Mouse (Mus musculus) midbrain, embryonic 16.5 days (tissue): Measurements from ENCODE around the gene Akap13. TPM values are rescaled to one million over a fixed set of nuclear protein-coding genes. Genes with fewer than 3 reads are reported as not detected.

Experiments used
- ATAC-seq: fragments of 200-750 bp; cut with Nextera tagmentation; 2 replicates; pipeline ENCODE4 v1.8.0; 2017; ENCODE audit warnings: moderate TSS enrichment
- H3K27ac ChIP-seq: fragments of 300-500 bp; sonication (generic); 2 replicates; pipeline ENCODE4 v1.5.1; 2014; ENCODE audit warnings: mild to moderate bottlenecking, low read length, mixed read lengths
- H3K27me3 ChIP-seq: fragments of 300-500 bp; sonication (generic); 2 replicates; pipeline ENCODE4 v1.6.1; 2014; ENCODE audit warnings: low read depth, low read length, mixed read lengths; ENCODE audit not compliant: control insufficient read depth, insufficient read depth
- H3K36me3 ChIP-seq: fragments of 300-500 bp; sonication (generic); 2 replicates; pipeline ENCODE4 v1.6.1; 2014; ENCODE audit warnings: mild to moderate bottlenecking, low read length, moderate library complexity, mixed read lengths; ENCODE audit not compliant: control insufficient read depth, insufficient read depth
- H3K4me1 ChIP-seq: fragments of 300-500 bp; sonication (generic); 2 replicates; pipeline ENCODE4 v1.6.1; 2014; ENCODE audit warnings: mild to moderate bottlenecking, low read length, mixed read lengths; ENCODE audit not compliant: control insufficient read depth, insufficient read depth
- H3K4me2 ChIP-seq: fragments of 300-500 bp; sonication (generic); 2 replicates; pipeline ENCODE4 v1.6.1; 2014; ENCODE audit warnings: mild to moderate bottlenecking, low read length, mixed read lengths
- H3K4me3 ChIP-seq: fragments of 300-500 bp; sonication (generic); 2 replicates; pipeline ENCODE4 v1.5.1; 2014; ENCODE audit warnings: low read depth, mild to moderate bottlenecking, low read length, moderate library complexity, mixed read lengths
- H3K9ac ChIP-seq: fragments of 300-500 bp; sonication (generic); 2 replicates; pipeline ENCODE4 v1.6.1; 2014; ENCODE audit warnings: low read depth, low read length, mixed read lengths
- H3K9me3 ChIP-seq: fragments of 300-500 bp; sonication (generic); replicated peaks from 2 replicates; pipeline ENCODE4 v1.6.1; 2014; ENCODE audit warnings: mild to moderate bottlenecking, low read length, mixed read lengths; ENCODE audit not compliant: control insufficient read depth, poor library complexity, severe bottlenecking
- whole genome bisulfite sequencing: fragments of 180-500 bp; shearing (Covaris S2); extraction: QIAGEN DNeasy Blood & Tissue Kit; methylation state at CpG from one replicate; pipeline ENCODE4 v1.1.7; 2014; 5-methylcytosine and 5-hydroxymethylcytosine counted together
- polyA plus RNA-seq: library from polyadenylated mRNA; unstranded; fragments of >200 nt; fragmentation: Nextera tagmentation; extraction: Ambion mirVana; gene quantifications from 2 replicates; pipeline ENCODE4 v1.2.1, GENCODE M21; 2015

The Akap13 gene
- polyA plus RNA-seq, 1 experiment from 2014 or later: 10.7 TPM

- H3K9ac ChIP-seq: no peak overlapping the region
- no peaks in the 10 kb centered on the region for H3K4me1 ChIP-seq
- no peaks in the 10 kb centered on the region for H3K27me3 ChIP-seq
- H3K4me3 ChIP-seq: no peak overlapping the region
- 72% methylated on average over 5 of the region's 5 CpGs for WGBS
- no peak for ATAC-seq
- H3K36me3 ChIP-seq: no peaks in the 10 kb centered on the region
- no peak overlapping the region for H3K27ac ChIP-seq
- no peaks in the 10 kb centered on the region for H3K9me3 ChIP-seq
- no peak overlapping the region for H3K4me2 ChIP-seq
Observed at GRCm38 (mm10) chr7:75498627-75499026, 43.3 kb downstream of the Akap13 start.

GRCm38 (mm10) chr7:75499271-75499670 lies 43.9 kb downstream of the Akap13 start:
- Histone ChIP-seq H3K9ac (no peak overlapping the region), H3K4me1 (no peaks in the 10 kb centered on the region), H3K27me3 (no peaks in the 10 kb centered on the region), H3K36me3 (no peaks in the 10 kb centered on the region), H3K9me3 (no peaks in the 10 kb centered on the region), H3K4me3 (no peak overlapping the region), H3K27ac (no peak overlapping the region), H3K4me2 (no peak overlapping the region)
- WGBS: 92% methylated on average over 7 of the region's 7 CpGs
- ATAC-seq: no peak

GRCm38 (mm10) chr7:75500164-75500563 lies 44.8 kb downstream of the Akap13 start:
- H3K4me2 ChIP-seq: no peak overlapping the region
- WGBS: 95% methylated on average over 4 of the region's 4 CpGs
- H3K4me3 ChIP-seq: no peak overlapping the region
- no peak overlapping the region for H3K9ac ChIP-seq
- H3K4me1 ChIP-seq: no peaks in the 10 kb centered on the region
- no peaks in the 10 kb centered on the region for H3K36me3 ChIP-seq
- no peak overlapping the region for H3K27ac ChIP-seq
- H3K27me3 ChIP-seq: no peaks in the 10 kb centered on the region
- no peaks in the 10 kb centered on the region for H3K9me3 ChIP-seq
- ATAC-seq: no peak

GRCm38 (mm10) chr7:75500793-75501192 lies 45.5 kb downstream of the Akap13 start:
- H3K4me1 ChIP-seq: no peaks in the 10 kb centered on the region
- no peaks in the 10 kb centered on the region for H3K36me3 ChIP-seq
- no peaks in the 10 kb centered on the region for H3K27me3 ChIP-seq
- no peak overlapping the region for H3K4me3 ChIP-seq
- ATAC-seq: no peak
- no peaks in the 10 kb centered on the region for H3K9me3 ChIP-seq
- no peak overlapping the region for H3K4me2 ChIP-seq
- H3K27ac ChIP-seq: no peak overlapping the region
- WGBS: 89% methylated on average over 4 of the region's 4 CpGs
- H3K9ac ChIP-seq: no peak overlapping the region

- H3K9me3 ChIP-seq: no peaks in the 10 kb centered on the region
- no peak overlapping the region for H3K4me2 ChIP-seq
- H3K36me3 ChIP-seq: no peaks in the 10 kb centered on the region
- no peak overlapping the region for H3K9ac ChIP-seq
- H3K27ac ChIP-seq: no peak overlapping the region
- no peak overlapping the region for H3K4me3 ChIP-seq
- no peaks in the 10 kb centered on the region for H3K27me3 ChIP-seq
- 67% methylated on average over 2 of the region's 2 CpGs for WGBS
- H3K4me1 ChIP-seq: no peaks in the 10 kb centered on the region
- ATAC-seq: no peak
Observed at GRCm38 (mm10) chr7:75504524-75504923, 49.2 kb downstream of the Akap13 start.

- Histone ChIP-seq H3K4me1 (no peaks in the 10 kb centered on the region), H3K9me3 (no peaks in the 10 kb centered on the region), H3K27me3 (no peaks in the 10 kb centered on the region), H3K27ac (no peak overlapping the region), H3K4me2 (no peak overlapping the region), H3K9ac (no peak overlapping the region), H3K4me3 (no peak overlapping the region), H3K36me3 (no peaks in the 10 kb centered on the region)
- ATAC-seq: no peak
- WGBS: 87% methylated on average over 4 of the region's 4 CpGs
Observed at GRCm38 (mm10) chr7:75506628-75507027, 51.3 kb downstream of the Akap13 start.

GRCm38 (mm10) chr7:75509085-75509873 lies 53.9 kb downstream of the Akap13 start:
- 65% methylated on average over 5 of the region's 5 CpGs for WGBS
- ATAC-seq: no peak
- Histone ChIP-seq H3K36me3 (no peaks in the 10 kb centered on the region), H3K4me3 (no peak overlapping the region), H3K4me1 (no peaks in the 10 kb centered on the region), H3K27me3 (no peaks in the 10 kb centered on the region), H3K27ac (no peak overlapping the region), H3K9me3 (no peaks in the 10 kb centered on the region), H3K4me2 (no peak overlapping the region), H3K9ac (no peak overlapping the region)

GRCm38 (mm10) chr7:75515472-75515871 lies 60.1 kb downstream of the Akap13 start:
- Histone ChIP-seq H3K27ac (no peak overlapping the region), H3K9me3 (no peaks in the 10 kb centered on the region), H3K4me2 (no peak overlapping the region), H3K27me3 (no peaks in the 10 kb centered on the region), H3K36me3 (no peaks in the 10 kb centered on the region), H3K4me1 (peaks cover 5% of the 10 kb centered on the region; the same call in 1 of the 2 replicates), H3K9ac (no peak overlapping the region), H3K4me3 (no peak overlapping the region)
- no peak for ATAC-seq
- WGBS: 73% methylated on average over 6 of the region's 6 CpGs

- H3K36me3 ChIP-seq: no peaks in the 10 kb centered on the region
- no peak overlapping the region for H3K27ac ChIP-seq
- 85% methylated on average over 14 of the region's 14 CpGs for WGBS
- peaks cover 5% of the 10 kb centered on the region; the same call in 1 of the 2 replicates for H3K4me1 ChIP-seq
- H3K9me3 ChIP-seq: no peaks in the 10 kb centered on the region
- no peaks in the 10 kb centered on the region for H3K27me3 ChIP-seq
- ATAC-seq: no peak
- no peak overlapping the region for H3K4me2 ChIP-seq
- no peak overlapping the region for H3K4me3 ChIP-seq
- no peak overlapping the region for H3K9ac ChIP-seq
Observed at GRCm38 (mm10) chr7:75516716-75517619, 61.6 kb downstream of the Akap13 start.
